Mouse (Mus musculus) limb, embryonic 10.5 days (tissue): ENCODE measurements around the gene Lcorl. TPM values are rescaled to one million over a fixed set of nuclear protein-coding genes. Genes with fewer than 3 reads are reported as not detected.

ENCODE experiments used
- DNase-seq: peaks from one replicate; pipeline ENCODE4 v3.0.0-alpha.2; 2017; ENCODE audit warnings: low spot score
- H3K27ac ChIP-seq: fragments of 300-500 bp; sonication (generic); 2 replicates; pipeline ENCODE4 v1.5.1; 2016; ENCODE audit warnings: mild to moderate bottlenecking
- H3K27me3 ChIP-seq: fragments of 300-500 bp; sonication (generic); 2 replicates; pipeline ENCODE4 v1.6.1; 2016; ENCODE audit warnings: low read depth, mild to moderate bottlenecking; ENCODE audit not compliant: poor library complexity, severe bottlenecking
- H3K36me3 ChIP-seq: fragments of 300-500 bp; sonication (generic); 2 replicates; pipeline ENCODE4 v1.6.1; 2016; ENCODE audit warnings: mild to moderate bottlenecking, moderate library complexity
- H3K4me1 ChIP-seq: fragments of 300-500 bp; sonication (generic); 2 replicates; pipeline ENCODE4 v1.6.1; 2016
- H3K4me3 ChIP-seq: fragments of 300-500 bp; sonication (generic); 2 replicates; pipeline ENCODE4 v1.5.1; 2016; ENCODE audit warnings: mild to moderate bottlenecking, moderate library complexity
- H3K9me3 ChIP-seq: fragments of 300-500 bp; sonication (generic); replicated peaks from 2 replicates; pipeline ENCODE4 v1.6.1; 2016; ENCODE audit warnings: mild to moderate bottlenecking
- WGBS: fragments of 180-500 bp; shearing (Covaris S2); methylation state at CpG from one replicate; pipeline ENCODE4 v1.1.7; 2016; 5-methylcytosine and 5-hydroxymethylcytosine counted together
- polyA plus RNA-seq: library from polyadenylated mRNA; unstranded; fragments of >200 nt; fragmentation: Nextera tagmentation; extraction: Ambion mirVana; gene quantifications from 2 replicates; pipeline ENCODE4 v1.2.1, GENCODE M21; 2016

The Lcorl gene
- polyA plus RNA-seq, 1 experiment from 2014 or later = 25.3 TPM

DNA sequence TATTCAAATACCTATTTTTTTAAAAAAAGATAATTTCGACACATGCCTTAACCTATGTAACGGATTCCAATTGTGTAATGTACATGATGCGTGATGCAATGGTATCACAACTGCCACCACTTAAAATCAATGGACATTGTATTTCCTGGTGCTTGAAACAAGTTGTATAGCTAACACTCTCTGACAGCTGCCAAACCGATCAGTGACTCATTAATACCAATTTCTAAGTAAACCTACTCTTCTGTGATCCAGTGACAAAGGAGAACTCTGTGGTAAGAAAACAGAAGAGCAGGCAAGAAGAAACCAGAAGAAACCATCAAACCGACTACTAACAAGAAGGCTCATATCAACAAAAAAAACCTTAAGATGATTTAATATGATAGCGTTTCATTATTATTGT is 12.7 kb downstream of the Lcorl start:
- 97% methylated on average over 6 of the region's 6 CpGs for WGBS
- peaks cover 4% of the 10 kb centered on the region for H3K36me3 ChIP-seq
- no peak for DNase-seq
- no peak overlapping the region for H3K27ac ChIP-seq
- no peaks in the 10 kb centered on the region for H3K4me1 ChIP-seq
- H3K9me3 ChIP-seq = no peaks in the 10 kb centered on the region; the same call in 1 of the 2 replicates
- no peak overlapping the region for H3K4me3 ChIP-seq
- H3K27me3 ChIP-seq = no peaks in the 10 kb centered on the region

- Histone ChIP-seq H3K36me3 (0 out of 2 replicates have a peak, but pooled peaks cover 5% of the 10 kb centered on the region), H3K9me3 (no peaks in the 10 kb centered on the region), H3K27ac (no peak overlapping the region), H3K27me3 (no peaks in the 10 kb centered on the region), H3K4me1 (no peaks in the 10 kb centered on the region), H3K4me3 (no peak overlapping the region)
- WGBS = 87% methylated on average over 2 of the region's 2 CpGs
- no peak for DNase-seq
Measured at GRCm38 (mm10) chr5:45835131-45835530, 22.3 kb downstream of the Lcorl start.

- no peak overlapping the region for H3K27ac ChIP-seq
- H3K4me3 ChIP-seq = no peak overlapping the region
- H3K4me1 ChIP-seq = no peaks in the 10 kb centered on the region
- DNase-seq = no peak
- WGBS = 95% methylated on average over 4 of the region's 4 CpGs
- H3K27me3 ChIP-seq = no peaks in the 10 kb centered on the region
- peaks cover 20% of the 10 kb centered on the region for H3K36me3 ChIP-seq
- H3K9me3 ChIP-seq = peaks cover 7% of the 10 kb centered on the region; the same call in 1 of the 2 replicates
Measured at GRCm38 (mm10) chr5:45811527-45811926, 45.9 kb downstream of the Lcorl start.

DNA sequence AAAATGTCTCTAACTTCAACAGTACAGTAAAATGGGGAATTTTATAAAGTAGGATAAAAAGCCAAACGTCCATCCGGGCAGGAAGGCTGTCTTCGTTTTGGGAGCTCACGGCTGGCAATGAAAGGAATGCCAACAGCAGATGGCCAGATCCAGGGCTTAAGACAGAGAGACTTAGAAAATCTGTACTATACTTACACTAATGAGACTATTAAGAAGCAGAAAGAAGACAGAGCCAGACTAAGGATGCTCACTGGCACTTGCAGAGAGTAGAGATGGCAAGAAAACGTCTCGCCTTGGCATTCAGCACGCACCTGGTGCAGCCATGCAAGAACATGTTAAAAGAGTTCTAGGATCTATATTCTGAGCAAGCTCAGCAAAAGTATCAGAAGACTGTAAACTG is 65.6 kb downstream of the Lcorl start:
- Histone ChIP-seq H3K27me3 (no peaks in the 10 kb centered on the region), H3K4me3 (no peak overlapping the region), H3K36me3 (no peaks in the 10 kb centered on the region), H3K9me3 (no peaks in the 10 kb centered on the region), H3K4me1 (no peaks in the 10 kb centered on the region), H3K27ac (no peak overlapping the region)
- WGBS = 94% methylated on average over 7 of the region's 7 CpGs
- DNase-seq = no peak

DNA sequence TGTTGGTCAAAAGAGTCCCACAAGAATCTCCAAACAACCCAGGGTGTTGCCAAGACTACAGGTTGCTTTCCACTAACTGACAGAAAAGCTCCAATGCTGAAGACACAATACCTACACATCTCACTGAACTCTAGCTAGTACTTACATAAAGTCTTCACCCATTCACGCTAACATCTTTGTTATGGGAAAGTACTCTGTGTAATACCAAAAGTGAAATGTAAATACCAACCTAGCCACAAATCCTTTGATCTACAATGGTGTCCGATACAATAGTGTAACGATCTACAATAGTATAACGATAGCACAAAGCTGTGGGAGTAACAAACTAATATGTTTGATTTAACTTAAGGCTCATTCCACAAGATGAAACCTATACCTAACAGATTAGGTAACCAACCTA is 67.2 kb downstream of the Lcorl start:
- no peaks in the 10 kb centered on the region for H3K36me3 ChIP-seq
- H3K27ac ChIP-seq = no peak overlapping the region
- WGBS = 97% methylated on average over 4 of the region's 4 CpGs
- no peak overlapping the region for H3K4me3 ChIP-seq
- H3K9me3 ChIP-seq = no peaks in the 10 kb centered on the region
- H3K4me1 ChIP-seq = no peaks in the 10 kb centered on the region
- H3K27me3 ChIP-seq = no peaks in the 10 kb centered on the region
- DNase-seq = no peak

GRCm38 (mm10) chr5:45757502-45758121 is 99.8 kb downstream of the Lcorl start:
- Histone ChIP-seq H3K9me3 (no peaks in the 10 kb centered on the region), H3K4me1 (no peaks in the 10 kb centered on the region), H3K4me3 (no peak overlapping the region), H3K27me3 (no peaks in the 10 kb centered on the region), H3K36me3 (no peaks in the 10 kb centered on the region), H3K27ac (no peak overlapping the region)
- WGBS = 92% methylated on average over 4 of the region's 4 CpGs
- no peak for DNase-seq

DNA sequence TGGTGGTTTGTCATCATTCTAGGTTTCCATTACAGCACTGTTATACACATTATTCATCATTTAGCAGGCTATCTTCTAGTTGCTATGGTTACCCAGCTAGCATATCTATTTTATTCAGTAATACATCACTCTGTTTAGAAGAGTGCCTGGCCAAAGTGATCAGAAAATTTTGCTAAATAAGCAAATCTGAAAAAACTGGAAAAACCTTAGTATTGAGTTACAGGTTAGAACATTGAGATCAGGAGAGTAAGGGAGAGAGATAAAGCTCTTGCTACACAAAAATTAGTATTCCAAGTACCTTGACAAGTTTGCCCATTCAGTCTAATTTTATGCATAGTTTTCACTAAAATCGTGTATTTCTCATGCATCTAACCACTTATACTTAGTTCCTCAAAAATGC is 119.5 kb downstream of the Lcorl start:
- H3K4me1 ChIP-seq = no peaks in the 10 kb centered on the region
- no peaks in the 10 kb centered on the region for H3K27me3 ChIP-seq
- 94% methylated on average over 1 of the region's 1 CpGs for WGBS
- DNase-seq = no peak
- H3K36me3 ChIP-seq = peaks cover 19% of the 10 kb centered on the region
- H3K27ac ChIP-seq = no peak overlapping the region
- H3K4me3 ChIP-seq = no peak overlapping the region
- H3K9me3 ChIP-seq = no peaks in the 10 kb centered on the region

- WGBS = 84% methylated on average over 2 of the region's 2 CpGs
- no peak overlapping the region for H3K27ac ChIP-seq
- no peaks in the 10 kb centered on the region for H3K9me3 ChIP-seq
- DNase-seq = no peak
- H3K36me3 ChIP-seq = peaks cover 13% of the 10 kb centered on the region
- no peaks in the 10 kb centered on the region for H3K4me1 ChIP-seq
- H3K27me3 ChIP-seq = no peaks in the 10 kb centered on the region
- no peak overlapping the region for H3K4me3 ChIP-seq
Measured at GRCm38 (mm10) chr5:45733751-45734150, 123.7 kb downstream of the Lcorl start.

DNA sequence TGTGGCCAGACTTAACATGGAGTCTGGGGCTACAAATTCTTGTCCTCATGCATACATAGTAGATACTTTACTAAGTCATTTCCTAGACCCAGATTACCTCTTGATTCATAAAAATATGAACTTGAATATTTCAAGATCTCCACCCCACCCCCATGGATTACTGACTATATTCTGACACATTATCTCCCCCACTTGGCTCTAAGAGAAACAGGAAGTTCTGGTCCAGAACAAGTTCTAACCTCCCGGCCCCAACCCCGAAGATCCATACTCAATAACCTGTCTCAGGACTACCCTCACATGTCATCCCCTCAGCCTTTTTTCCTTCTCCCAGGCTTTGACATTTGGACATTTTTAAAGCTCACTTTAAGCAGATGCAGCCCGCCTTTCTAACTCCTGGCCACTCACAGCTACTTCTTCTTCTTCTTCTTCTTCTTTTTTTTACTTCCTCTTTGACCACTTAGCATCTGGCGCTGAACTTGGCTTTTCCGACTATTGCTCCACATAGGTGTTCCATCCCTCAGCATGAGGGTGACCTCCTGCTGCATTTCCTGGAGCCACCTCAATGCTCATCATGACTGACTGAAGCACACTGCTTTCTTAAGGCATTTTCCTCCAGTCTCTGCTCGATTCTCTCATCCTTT is 138.4 kb downstream of the Lcorl start:
- Histone ChIP-seq H3K9me3 (no peaks in the 10 kb centered on the region), H3K27me3 (no peaks in the 10 kb centered on the region), H3K4me1 (no peaks in the 10 kb centered on the region), H3K27ac (no peak overlapping the region), H3K36me3 (no peaks in the 10 kb centered on the region), H3K4me3 (no peak overlapping the region)
- 91% methylated on average over 6 of the region's 6 CpGs for WGBS
- no peak for DNase-seq

- peaks cover 34% of the 10 kb centered on the region for H3K36me3 ChIP-seq
- no peak for DNase-seq
- no peaks in the 10 kb centered on the region for H3K27me3 ChIP-seq
- H3K9me3 ChIP-seq = no peaks in the 10 kb centered on the region
- no peaks in the 10 kb centered on the region for H3K4me1 ChIP-seq
- H3K27ac ChIP-seq = no peak overlapping the region
- 95% methylated on average over 2 of the region's 2 CpGs for WGBS
- no peak overlapping the region for H3K4me3 ChIP-seq
Measured at GRCm38 (mm10) chr5:45709653-45710052, 147.8 kb downstream of the Lcorl start.

DNA sequence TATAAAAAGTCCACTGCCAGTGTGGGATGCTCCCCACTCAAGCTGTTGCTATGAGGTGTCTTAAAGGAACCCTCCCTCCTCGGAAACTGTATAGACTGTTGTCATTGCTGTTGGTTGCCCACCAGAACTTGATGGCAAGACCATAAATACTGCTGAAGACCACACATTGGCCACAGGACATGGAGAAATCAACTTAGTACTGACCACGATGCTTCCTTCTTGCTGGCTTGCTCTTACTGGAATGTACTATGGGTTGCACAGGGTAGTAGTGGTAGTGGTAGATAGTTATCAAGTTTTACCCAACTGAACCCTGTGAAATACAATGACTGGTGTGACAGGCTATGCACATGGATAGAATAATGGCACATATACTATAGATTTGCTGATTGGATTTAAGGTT is 150.6 kb downstream of the Lcorl start:
- Histone ChIP-seq H3K36me3 (peaks cover 41% of the 10 kb centered on the region), H3K27ac (no peak overlapping the region), H3K9me3 (no peaks in the 10 kb centered on the region), H3K4me3 (no peak overlapping the region), H3K27me3 (no peaks in the 10 kb centered on the region), H3K4me1 (no peaks in the 10 kb centered on the region)
- WGBS = 86% methylated on average over 2 of the region's 2 CpGs
- no peak for DNase-seq

DNA sequence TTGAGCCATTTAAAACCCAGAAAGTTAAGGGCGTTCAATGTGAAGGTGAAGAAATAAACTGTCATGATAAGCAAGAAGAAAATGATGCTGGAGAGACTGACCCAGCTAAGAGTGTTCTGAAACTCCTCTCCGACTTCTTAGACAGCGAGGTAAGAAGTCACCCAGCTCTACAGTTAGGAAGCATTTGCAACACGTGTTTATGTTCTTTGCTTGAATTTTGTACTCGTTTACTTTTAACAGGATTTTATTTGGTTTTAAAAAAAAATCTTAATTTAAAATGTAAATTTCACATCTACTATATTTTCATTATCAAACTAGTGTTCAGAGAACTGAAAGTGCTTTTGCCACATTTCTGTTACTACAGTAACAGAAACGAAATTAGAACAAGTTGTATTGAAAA is 165.7 kb downstream of the Lcorl start:
- Histone ChIP-seq H3K27ac (no peak overlapping the region), H3K27me3 (no peaks in the 10 kb centered on the region), H3K4me1 (no peaks in the 10 kb centered on the region), H3K9me3 (no peaks in the 10 kb centered on the region), H3K4me3 (no peak overlapping the region), H3K36me3 (peaks cover 79% of the 10 kb centered on the region)
- DNase-seq = no peak
- WGBS = 89% methylated on average over 6 of the region's 6 CpGs

DNA sequence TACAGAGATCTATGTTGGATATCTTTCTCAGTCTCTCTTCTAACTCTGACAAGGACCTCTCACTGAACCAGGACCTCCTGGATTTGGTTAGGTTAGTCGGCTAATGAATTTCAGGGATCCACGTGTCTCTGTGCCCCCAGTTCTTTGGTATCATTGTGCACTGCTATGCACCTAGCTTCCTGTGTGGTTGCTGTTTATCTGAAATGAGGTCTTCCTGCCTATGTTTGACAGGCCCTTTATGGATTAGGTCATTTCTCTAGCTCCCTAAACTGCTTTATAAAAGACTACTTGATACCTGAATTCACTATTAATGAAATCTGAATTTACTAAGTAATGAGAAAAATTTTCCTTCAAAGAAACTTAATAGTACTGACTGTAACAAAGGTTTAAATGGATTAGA is 166.6 kb downstream of the Lcorl start:
- 87% methylated on average over 2 of the region's 2 CpGs for WGBS
- Histone ChIP-seq H3K27me3 (no peaks in the 10 kb centered on the region), H3K4me3 (no peak overlapping the region), H3K9me3 (no peaks in the 10 kb centered on the region), H3K27ac (no peak overlapping the region), H3K36me3 (peaks cover 72% of the 10 kb centered on the region), H3K4me1 (no peaks in the 10 kb centered on the region)
- no peak for DNase-seq

DNA sequence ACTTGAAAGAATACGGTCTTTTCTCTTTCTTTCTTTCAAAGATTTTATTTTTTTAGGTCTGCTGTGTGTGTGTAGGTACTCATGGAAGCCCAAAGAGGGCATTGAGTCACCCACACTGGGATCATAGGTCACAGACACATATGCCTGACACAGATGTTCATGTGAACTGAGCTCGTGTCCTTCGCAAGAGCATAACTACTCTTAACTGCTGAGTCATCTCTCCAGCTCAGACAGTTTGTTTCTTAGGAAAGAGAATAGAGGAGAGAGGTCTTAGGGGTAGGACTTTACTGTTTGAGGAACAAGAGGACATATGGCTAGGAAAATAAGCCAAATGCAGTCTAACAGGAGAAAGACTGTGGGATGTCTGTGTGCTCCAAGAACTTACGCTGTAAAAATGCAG is 168.3 kb downstream of the Lcorl start:
- H3K27me3 ChIP-seq = no peaks in the 10 kb centered on the region
- no peak for DNase-seq
- H3K4me1 ChIP-seq = no peaks in the 10 kb centered on the region
- 85% methylated on average over 4 of the region's 4 CpGs for WGBS
- H3K36me3 ChIP-seq = peaks cover 73% of the 10 kb centered on the region
- H3K4me3 ChIP-seq = no peak overlapping the region
- no peaks in the 10 kb centered on the region for H3K9me3 ChIP-seq
- H3K27ac ChIP-seq = no peak overlapping the region
